Comparison of ENCODE assay signal across 9 mouse cellular contexts in genomic region chr6:42265391-42266330, GRCm38 (mm10). TPM values are rescaled to one million over a fixed set of nuclear protein-coding genes. Genes with fewer than 3 reads are reported as not detected.
DNase-seq lines count a peak whose midpoint lies in the region; ATAC-seq and TF ChIP-seq lines count a peak whose summit lies in the region.
"Had no signal": no experiment of that assay in that cellular context is flagged by ENCODE, and none has a peak within 500 bp of the region (broad histone marks: within the 10 kb centered on the region; RNA-seq: fewer than 3 reads in every experiment).

No protein-coding gene starts in this region.

- H3K4me3 ChIP-seq in layer of hippocampus, adult 2 months = peak overlapping the region; percentile 73
- H3K4me3 ChIP-seq in bone marrow macrophage, adult 2 months (ENCODE audit: insufficient read depth, low read length) = peak overlapping the region; percentile 93
- H3K4me3 ChIP-seq in liver, embryonic 13.5 days (replicated peaks) = peak overlapping the region; percentile 85
- peak overlapping the region; percentile 92 for H3K4me3 ChIP-seq in neural tube, embryonic 13.5 days

- H3K4me1 ChIP-seq in bone marrow macrophage, adult 2 months (ENCODE audit: control insufficient read depth, insufficient read depth, low read length) = peaks cover 11% of the 10 kb centered on the region
- peaks cover 45% of the 10 kb centered on the region for H3K4me1 ChIP-seq in liver, embryonic 13.5 days (replicated peaks)
- H3K4me1 ChIP-seq in neural tube, embryonic 13.5 days (replicated peaks) = peaks cover 28% of the 10 kb centered on the region

- peak overlapping the region; percentile 94 for H3K27ac ChIP-seq in layer of hippocampus, adult 2 months
- peak overlapping the region; percentile 88 for H3K27ac ChIP-seq in bone marrow macrophage, adult 2 months (ENCODE audit: insufficient read depth, low read depth, low read length)
- H3K27ac ChIP-seq in liver, embryonic 13.5 days = peak overlapping the region; percentile 88
- H3K27ac ChIP-seq in neural tube, embryonic 13.5 days (replicated peaks) = peak overlapping the region; percentile 92

- WGBS in liver, embryonic 13.5 days (ENCODE audit: insufficient replicate concordance) = under 1% methylated on average over 21 of the region's 21 CpGs
- under 1% methylated on average over 21 of the region's 21 CpGs for WGBS in neural tube, embryonic 13.5 days

- no peaks in the 10 kb centered on the region for H3K27me3 ChIP-seq in liver, embryonic 13.5 days
- 0 out of 2 replicates have a peak, but pooled peaks cover 6% of the 10 kb centered on the region for H3K27me3 ChIP-seq in neural tube, embryonic 13.5 days

- H3K4me2 ChIP-seq in liver, embryonic 13.5 days = peak overlapping the region; percentile 82
- H3K4me2 ChIP-seq in neural tube, embryonic 13.5 days = peak overlapping the region; percentile 98

- peak overlapping the region; percentile 91 for H3K9ac ChIP-seq in liver, embryonic 13.5 days
- peak overlapping the region; percentile 96 for H3K9ac ChIP-seq in neural tube, embryonic 13.5 days

- TF ChIP-seq POLR2A in bone marrow macrophage, adult 2 months (IDR thresholded peaks at IDR 0.05; ENCODE audit: borderline replicate concordance, low read depth, low read length) = no peak

- peak; percentile 49 for ATAC-seq in granulocyte monocyte progenitor cell, adult 5-6 weeks (replicated peaks; ENCODE audit: poor library complexity, severe bottlenecking)
- no peak for ATAC-seq in liver, embryonic 13.5 days (ENCODE audit: low read depth)
- ATAC-seq in neural tube, embryonic 13.5 days (ENCODE audit: low read depth) = peak; percentile 0; the same call in 1 of the 2 replicates

- H3K36me3 ChIP-seq in liver, embryonic 13.5 days = peaks cover 36% of the 10 kb centered on the region
- H3K36me3 ChIP-seq in neural tube, embryonic 13.5 days = peaks cover 33% of the 10 kb centered on the region

- no peak for TF ChIP-seq CTCF in layer of hippocampus, adult 2 months (conservative IDR thresholded peaks at IDR 0.05)
- no peak for TF ChIP-seq CTCF in bone marrow macrophage, adult 2 months (IDR thresholded peaks at IDR 0.05; ENCODE audit: low read depth, low read length)

- no peak for DNase-seq in layer of hippocampus, adult 2 months (ENCODE audit: low spot score in 2 of 2)
- DNase-seq in layer of hippocampus, adult 8-10 months (ENCODE audit: low spot score in 2 of 2) = no peak
- peak; percentile 45 for DNase-seq in liver, embryonic 13.5 days
- no peak for DNase-seq in gastrocnemius, adult 18-20 months (ENCODE audit: low spot score)
- DNase-seq in layer of hippocampus, postnatal 36 days = no peak

- no peaks in the 10 kb centered on the region for H3K9me3 ChIP-seq in liver, embryonic 13.5 days (replicated peaks)
- H3K9me3 ChIP-seq in neural tube, embryonic 13.5 days = no peaks in the 10 kb centered on the region

RNA-seq across cellular contexts. Expression of gene Casp2, which starts 0.9 kb away (rescaled TPM):
- 10 to 100 TPM; 22.7 to 25.8 TPM for total RNA-seq in layer of hippocampus, adult 2 months (2021)
- 10 to 100 TPM; 22.1 to 26.1 (median 22.7) TPM for total RNA-seq in layer of hippocampus, adult 8-10 months (2022)
- polyA plus RNA-seq in bone marrow macrophage, adult 2 months (2012; ENCODE audit: insufficient read depth, insufficient read length, missing spikeins) = 37.0 and 37.5 TPM in 2 replicates
- 74.3 and 81.1 TPM in 2 replicates for total RNA-seq in granulocyte monocyte progenitor cell, adult 5-6 weeks (2014; fragmentation: Nextera tagmentation)
- 48.6 and 58.7 TPM in 2 replicates for total RNA-seq in granulocyte monocyte progenitor cell, adult 5-6 weeks (2017)
- 26.0 and 29.8 TPM in 2 replicates for polyA plus RNA-seq in liver, embryonic 13.5 days (2015; fragmentation: Nextera tagmentation; extraction: Ambion mirVana)
- 39.1 and 45.5 TPM in 2 replicates for polyA plus RNA-seq in neural tube, embryonic 13.5 days (2015; fragmentation: Nextera tagmentation; extraction: Ambion mirVana)
- total RNA-seq in gastrocnemius, adult 18-20 months (2021) = 1 to 10 TPM; 3.7 to 4.1 TPM
- total RNA-seq in layer of hippocampus, postnatal 36 days (2021) = 10 to 100 TPM; 20.6 to 23.7 TPM

RNA-seq across cellular contexts. Expression of gene Tmem139, which starts 3.9 kb away (rescaled TPM):
- total RNA-seq in layer of hippocampus, adult 2 months (2021) = not detected
- total RNA-seq in layer of hippocampus, adult 8-10 months (2022) = not detected
- polyA plus RNA-seq in bone marrow macrophage, adult 2 months (2012; ENCODE audit: insufficient read depth, insufficient read length, missing spikeins) = not detected in 2 replicates
- not detected in 2 replicates for total RNA-seq in granulocyte monocyte progenitor cell, adult 5-6 weeks (2014; fragmentation: Nextera tagmentation)
- total RNA-seq in granulocyte monocyte progenitor cell, adult 5-6 weeks (2017) = not detected in 2 replicates
- 0.12 TPM in 1 of 2 replicates, not detected in the other for polyA plus RNA-seq in liver, embryonic 13.5 days (2015; fragmentation: Nextera tagmentation; extraction: Ambion mirVana)
- 0.26 and 0.28 TPM in 2 replicates for polyA plus RNA-seq in neural tube, embryonic 13.5 days (2015; fragmentation: Nextera tagmentation; extraction: Ambion mirVana)
- under 1 TPM; 0.19 to 0.27 TPM for total RNA-seq in gastrocnemius, adult 18-20 months (2021)
- not detected for total RNA-seq in layer of hippocampus, postnatal 36 days (2021)

RNA-seq across cellular contexts. Expression of gene Gstk1, which starts 19.9 kb away (rescaled TPM):
- total RNA-seq in layer of hippocampus, adult 2 months (2021) = 10 to 100 TPM; 10.8 to 11.0 TPM
- 10 to 100 TPM in 2 of 4 experiments, 1 to 10 TPM in 2; 7.5 to 12.2 (median 10.3) TPM for total RNA-seq in layer of hippocampus, adult 8-10 months (2022)
- polyA plus RNA-seq in bone marrow macrophage, adult 2 months (2012; ENCODE audit: insufficient read depth, insufficient read length, missing spikeins) = 18.6 and 27.3 TPM in 2 replicates
- total RNA-seq in granulocyte monocyte progenitor cell, adult 5-6 weeks (2014; fragmentation: Nextera tagmentation) = 10.5 and 16.7 TPM in 2 replicates
- total RNA-seq in granulocyte monocyte progenitor cell, adult 5-6 weeks (2017) = 4.9 and 6.4 TPM in 2 replicates
- 6.9 and 8.1 TPM in 2 replicates for polyA plus RNA-seq in liver, embryonic 13.5 days (2015; fragmentation: Nextera tagmentation; extraction: Ambion mirVana)
- 17.7 and 17.8 TPM in 2 replicates for polyA plus RNA-seq in neural tube, embryonic 13.5 days (2015; fragmentation: Nextera tagmentation; extraction: Ambion mirVana)
- 10 to 100 TPM; 45.4 to 57.2 TPM for total RNA-seq in gastrocnemius, adult 18-20 months (2021)
- 1 to 10 TPM; 9.5 to 9.6 TPM for total RNA-seq in layer of hippocampus, postnatal 36 days (2021)

RNA-seq across cellular contexts. Expression of gene Clcn1, which starts 20.8 kb away (rescaled TPM):
- total RNA-seq in layer of hippocampus, adult 2 months (2021) = 1 to 10 TPM; 4.8 to 6.0 TPM
- 1 to 10 TPM; 2.9 to 4.3 (median 3.4) TPM for total RNA-seq in layer of hippocampus, adult 8-10 months (2022)
- 0.36 TPM in 1 of 2 replicates, not detected in the other for polyA plus RNA-seq in bone marrow macrophage, adult 2 months (2012; ENCODE audit: insufficient read depth, insufficient read length, missing spikeins)
- not detected in 2 replicates for total RNA-seq in granulocyte monocyte progenitor cell, adult 5-6 weeks (2014; fragmentation: Nextera tagmentation)
- total RNA-seq in granulocyte monocyte progenitor cell, adult 5-6 weeks (2017) = 1.9 TPM in 1 of 2 replicates, not detected in the other
- 0.08 TPM in 1 of 2 replicates, not detected in the other for polyA plus RNA-seq in liver, embryonic 13.5 days (2015; fragmentation: Nextera tagmentation; extraction: Ambion mirVana)
- 1.7 and 2.0 TPM in 2 replicates for polyA plus RNA-seq in neural tube, embryonic 13.5 days (2015; fragmentation: Nextera tagmentation; extraction: Ambion mirVana)
- 100 to 1,000 TPM; 153 TPM for total RNA-seq in gastrocnemius, adult 18-20 months (2021)
- total RNA-seq in layer of hippocampus, postnatal 36 days (2021) = 1 to 10 TPM; 2.7 to 3.6 TPM

RNA-seq across cellular contexts. Expression of gene Tas2r144, which starts 50.5 kb away (rescaled TPM):
- not detected for total RNA-seq in layer of hippocampus, adult 2 months (2021)
- not detected for total RNA-seq in layer of hippocampus, adult 8-10 months (2022)
- polyA plus RNA-seq in bone marrow macrophage, adult 2 months (2012; ENCODE audit: insufficient read depth, insufficient read length, missing spikeins) = not detected in 2 replicates
- not detected in 2 replicates for total RNA-seq in granulocyte monocyte progenitor cell, adult 5-6 weeks (2014; fragmentation: Nextera tagmentation)
- not detected in 2 replicates for total RNA-seq in granulocyte monocyte progenitor cell, adult 5-6 weeks (2017)
- not detected in 2 replicates for polyA plus RNA-seq in liver, embryonic 13.5 days (2015; fragmentation: Nextera tagmentation; extraction: Ambion mirVana)
- polyA plus RNA-seq in neural tube, embryonic 13.5 days (2015; fragmentation: Nextera tagmentation; extraction: Ambion mirVana) = not detected in 2 replicates
- not detected for total RNA-seq in gastrocnemius, adult 18-20 months (2021)
- total RNA-seq in layer of hippocampus, postnatal 36 days (2021) = not detected
- polyA plus RNA-seq: gonadal fat pad, adult 2 months had no signal

Comparison
In these comparisons a context has a peak if more than half of its experiments do, and no peak if none do; other contexts are left out.
1. RNA of gene Casp2, which starts 0.9 kb away (total RNA-seq): 48.6 to 81.1 TPM in granulocyte monocyte progenitor cell, adult 5-6 weeks, 22.7 to 25.8 TPM in layer of hippocampus, adult 2 months, 20.6 to 23.7 TPM in layer of hippocampus, postnatal 36 days and 22.1 to 26.1 TPM in layer of hippocampus, adult 8-10 months; 3.7 to 4.1 TPM in gastrocnemius, adult 18-20 months; every median in the first group is over 4 times any median in the second.
2. Peak in every context shown above with its lines, with median percentiles within 50 percentile points of each other: H3K27ac ChIP-seq and H3K4me3 ChIP-seq.